Mouse (Mus musculus) left cerebral cortex, adult 9 months (tissue): ENCODE measurements at regions not wholly inside any gene's neighbourhood (a gene's known extent, or its start where the extent isn't known, plus 50 kb on each side); places are given as distances from the start of the nearest gene placed in this dataset.

Experiments
- DNase-seq, 2 experiments: peaks; one replicate each; pipeline ENCODE4 v3.0.0; 2022; ENCODE audit warnings: low spot score in 2 of 2

DNA sequence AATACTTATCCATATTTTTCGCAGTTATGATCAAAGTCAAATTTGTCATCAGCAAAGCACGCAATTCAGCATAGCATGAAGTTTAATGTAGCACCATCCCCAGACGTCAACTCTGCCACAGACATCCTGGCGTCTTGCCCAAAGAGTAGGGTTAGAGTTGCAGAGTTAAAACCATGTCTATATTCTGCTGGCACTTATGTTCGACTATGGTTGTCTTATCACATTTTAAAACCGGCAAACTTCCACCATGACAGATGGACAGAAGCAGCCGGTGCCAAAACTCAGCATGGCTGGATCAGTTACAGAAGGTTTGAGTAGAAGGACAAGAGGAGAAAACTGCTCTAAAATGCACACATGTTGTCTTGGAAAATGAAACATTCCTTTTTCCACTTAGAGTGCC, 1383.6 kb upstream of the Slc39a10 start:
- peak; percentile 8 to 34 for DNase-seq

DNA sequence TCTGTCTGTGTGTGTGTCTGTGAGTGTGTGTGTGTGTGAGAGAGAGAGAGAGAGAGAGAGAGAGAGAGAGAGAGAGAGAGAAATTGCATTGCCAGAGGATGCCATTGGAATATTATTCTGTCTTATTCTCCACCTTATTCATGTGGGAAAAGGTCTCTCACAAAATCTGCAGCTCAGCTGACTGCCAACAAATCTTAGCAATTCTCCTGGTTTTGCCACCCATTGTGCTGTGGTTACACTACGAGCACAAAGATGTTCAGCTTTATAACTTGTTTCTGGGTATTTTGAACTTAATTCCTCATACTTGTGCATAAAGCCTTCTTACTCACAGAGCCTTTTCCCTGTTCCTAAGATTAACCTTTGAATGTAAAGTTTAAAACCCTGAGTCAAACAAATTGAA, 1383.0 kb upstream of the Slc39a10 start:
- DNase-seq, result no peak
